Mouse (Mus musculus): Measurements from ENCODE around the gene Col7a1.

- no peak for TF ChIP-seq CTCF (IDR thresholded peaks at IDR 0.05; ENCODE audit: low read depth, low read length)
- no peak for TF ChIP-seq POLR2A (IDR thresholded peaks at IDR 0.05; ENCODE audit: borderline replicate concordance, low read depth, low read length)
These were observed 17.2 kb downstream of the Col7a1 start for GRCm38 (mm10) chr9:108970623-108971022.
